Mouse (Mus musculus): ENCODE measurements around the gene Gm29049.
"Not testable (repeated sequence)": the region's sequence is repeated elsewhere in the genome, so short reads cannot be mapped to it uniquely, and the experiment has no call there.

Gene Gm29049

DNA sequence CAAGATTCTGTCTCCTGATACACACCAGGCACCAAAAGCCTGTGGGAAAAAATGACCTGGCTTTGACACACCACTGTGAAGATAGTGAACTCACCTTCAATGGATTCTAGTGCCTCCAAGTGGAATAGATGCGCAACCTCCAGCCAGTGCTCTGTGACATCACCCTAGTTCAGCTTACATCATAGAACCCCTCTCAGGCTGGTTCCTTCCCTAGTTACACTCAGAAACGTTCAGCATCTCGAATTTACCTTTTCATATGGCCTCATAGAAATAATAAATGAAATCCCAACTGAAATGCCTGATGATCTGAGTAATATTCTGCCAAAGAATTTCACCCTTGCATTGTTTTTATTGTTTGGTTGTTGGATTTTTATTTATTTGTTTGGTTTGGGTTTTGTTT is at the start of gene Gm29049:
Gene Gm29049 (minus strand): TSS at position 101 of the 400 bp plus-strand sequence.
- in situ Hi-C loops (cut with MboI, MseI) = not testable (repeated sequence)

All from T-helper 1 cell (primary cell).